Mouse (Mus musculus) megakaryocyte, adult 5-6 weeks (primary cell): Measurements from ENCODE around the gene Gamt. TPM values are rescaled to one million over a fixed set of nuclear protein-coding genes. Genes with fewer than 3 reads are reported as not detected.
"Not testable (repeated sequence)": the region's sequence is repeated elsewhere in the genome, so short reads cannot be mapped to it uniquely, and the experiment has no call there.

Experiments
- ATAC-seq: 2 replicates; pipeline ENCODE4 v1.8.0; 2016; ENCODE audit warnings: mild to moderate bottlenecking, inconsistent platforms; ENCODE audit not compliant: poor library complexity, severe bottlenecking
- total RNA-seq, 2 experiments: library from RNA; stranded (forward) in 1 of 2; stranded (reverse) in 1 of 2; fragments of 153-499, 151-499 nt in 1 of 2; fragments of 221-1000, 200-1000 nt in 1 of 2; gene quantifications; 2 replicates each; pipeline versions ENCODE4 v1.2.3 to v1.2.4; 2015 to 2017

Gene Gamt
- total RNA-seq, 2 experiments from 2014 or later, result 4.4 to 6.3 TPM

DNA sequence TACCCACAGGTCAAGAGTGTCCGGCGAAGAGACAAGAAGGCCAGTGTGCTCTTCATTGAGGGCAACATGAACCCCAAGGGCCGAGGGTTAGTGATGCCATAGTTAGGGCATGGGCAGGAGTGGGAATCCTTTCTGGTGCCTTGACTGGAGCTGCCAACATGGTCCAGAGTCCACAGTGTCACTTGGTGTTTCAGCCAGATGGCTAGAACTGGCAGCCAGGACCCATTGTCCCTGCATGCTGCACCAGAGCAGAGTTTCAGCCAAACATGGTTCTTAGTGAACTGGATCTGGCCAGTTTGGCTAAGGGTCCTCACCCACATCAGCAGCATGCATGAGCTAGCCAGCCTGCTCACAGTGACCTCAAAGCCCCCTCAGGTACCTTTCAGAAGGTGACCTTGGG, 22.5 kb downstream of the Gamt start:
- no peak for ATAC-seq

DNA sequence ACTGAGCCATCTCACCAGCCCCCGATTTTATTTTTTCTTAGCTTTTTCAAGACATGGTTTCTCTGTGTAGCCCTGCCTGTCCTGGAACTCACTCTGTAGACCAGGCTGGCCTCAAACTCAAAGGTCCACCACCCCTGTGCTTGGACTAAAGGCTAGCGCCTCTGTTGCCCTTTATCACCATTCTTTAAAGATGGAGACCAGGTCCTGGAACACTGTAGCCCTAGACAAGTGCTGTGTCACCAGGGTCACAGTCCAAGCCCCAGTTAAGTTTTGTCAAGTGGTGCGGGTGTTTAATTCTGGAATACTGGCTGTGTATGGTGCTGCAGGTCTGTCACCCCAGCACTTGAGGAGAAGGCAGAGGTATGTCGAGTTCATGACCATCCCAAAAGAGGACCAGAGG, 23.8 kb downstream of the Gamt start:
- ATAC-seq, result no peak

GRCm38 (mm10) chr10:80236145-80236825, 24.5 kb downstream of the Gamt start:
- no peak for ATAC-seq

DNA sequence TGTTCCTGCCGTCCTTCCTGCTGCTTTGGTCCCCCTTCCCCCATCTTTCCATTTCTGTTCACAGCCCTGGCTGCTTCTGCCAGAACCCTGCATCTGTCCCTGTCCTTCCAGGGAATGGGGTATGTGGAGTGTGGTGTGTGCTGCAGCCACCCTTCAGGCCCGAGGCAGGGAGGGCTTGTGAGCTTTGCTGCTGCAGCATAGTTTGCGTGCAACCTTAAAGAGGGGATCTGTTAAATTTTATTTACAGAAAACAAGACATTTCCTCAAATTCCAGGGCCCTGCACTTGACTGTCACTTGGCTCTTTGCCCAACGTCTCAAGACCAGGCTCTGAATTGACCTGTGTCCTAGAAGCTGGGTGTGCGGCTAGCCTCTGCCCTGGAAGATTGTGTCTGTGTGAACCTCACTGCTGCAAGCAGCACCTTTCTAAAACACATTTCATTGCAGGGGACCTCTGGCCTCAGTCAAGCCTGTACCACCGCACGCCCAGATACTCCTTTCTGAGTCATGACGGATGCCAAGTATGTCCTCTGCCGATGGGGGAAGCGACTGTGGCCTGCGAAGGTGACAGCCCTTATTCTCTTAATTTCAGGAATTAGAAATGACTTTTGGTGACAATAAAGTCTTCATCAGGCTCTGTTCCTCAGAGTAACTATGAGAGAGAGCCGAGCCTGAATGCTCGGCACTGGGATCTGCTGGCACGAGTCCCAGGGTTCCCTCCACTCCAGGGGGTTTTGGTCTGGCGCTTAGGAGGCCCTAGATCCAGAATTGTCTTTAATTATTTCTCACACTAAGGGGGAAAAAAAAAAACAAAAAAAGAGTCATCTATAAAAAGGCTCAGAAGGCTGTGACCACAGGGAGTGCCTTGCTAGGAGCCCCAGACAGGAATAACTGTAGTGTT, 32.7 kb downstream of the Gamt start:
- no peak for ATAC-seq

DNA sequence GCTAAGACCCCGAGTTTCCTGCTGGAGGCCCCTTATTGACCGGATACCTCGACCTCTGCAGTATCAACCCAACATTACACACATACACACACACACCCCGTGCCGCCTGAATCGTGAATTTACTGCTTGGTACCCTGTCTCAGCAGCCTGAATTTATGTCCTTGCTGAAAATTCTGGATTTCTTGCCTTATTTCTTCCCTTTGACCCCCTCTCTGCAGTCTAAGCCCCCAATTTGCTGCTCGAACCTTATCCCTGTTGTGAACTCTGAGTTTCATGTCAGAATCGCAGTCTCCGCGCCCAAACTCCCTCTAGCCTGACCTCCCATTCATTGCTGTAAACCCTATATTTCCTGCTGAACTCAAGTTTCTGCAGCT, 33.7 kb downstream of the Gamt start:
- no peak for ATAC-seq

DNA sequence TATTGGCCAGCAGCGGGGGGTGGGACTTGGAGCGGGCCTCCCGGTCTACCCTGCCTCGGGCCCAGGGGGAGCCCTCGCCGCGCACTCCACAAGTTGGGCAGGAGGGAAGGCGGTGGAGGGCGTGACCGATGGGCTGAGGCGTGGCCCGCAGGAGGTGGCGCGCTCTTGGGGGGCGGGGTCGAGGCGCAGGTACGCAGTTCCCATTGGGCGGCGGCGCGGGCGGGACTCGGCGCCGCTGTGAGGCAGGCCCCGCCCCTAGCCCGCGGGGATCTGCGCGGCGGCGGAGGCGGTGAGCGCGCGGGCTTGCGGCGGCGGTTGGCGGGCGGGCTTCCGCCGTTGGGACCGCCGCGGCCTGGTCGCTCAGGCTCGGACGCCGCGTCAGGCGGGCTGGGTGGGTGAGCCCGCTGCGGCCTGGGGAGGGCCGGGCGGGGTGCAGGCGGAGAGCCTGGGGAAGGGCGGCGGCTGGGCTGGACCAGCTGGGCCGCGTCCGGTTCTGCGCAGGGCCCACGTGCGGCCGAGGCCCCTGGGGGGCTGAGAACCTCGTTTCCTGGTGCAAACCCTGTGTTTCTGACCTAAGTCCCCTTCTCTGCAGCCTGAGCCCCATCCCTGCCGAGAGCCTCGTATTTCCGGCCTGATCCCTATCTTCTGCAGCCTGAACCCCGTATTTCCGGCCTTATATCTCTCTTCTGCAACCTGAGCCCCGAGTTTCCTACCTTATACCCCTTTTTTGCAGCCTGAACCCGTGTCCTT, 34.2 kb downstream of the Gamt start, which contains the start of gene Mum1:
TSS of gene Mum1 (plus strand) at position 19 of the 750 bp plus-strand sequence.
- ATAC-seq, result peak; percentile 98

- no peak for ATAC-seq
These were observed 34.8 kb downstream of the Gamt start for GRCm38 (mm10) chr10:80226071-80226415.

DNA sequence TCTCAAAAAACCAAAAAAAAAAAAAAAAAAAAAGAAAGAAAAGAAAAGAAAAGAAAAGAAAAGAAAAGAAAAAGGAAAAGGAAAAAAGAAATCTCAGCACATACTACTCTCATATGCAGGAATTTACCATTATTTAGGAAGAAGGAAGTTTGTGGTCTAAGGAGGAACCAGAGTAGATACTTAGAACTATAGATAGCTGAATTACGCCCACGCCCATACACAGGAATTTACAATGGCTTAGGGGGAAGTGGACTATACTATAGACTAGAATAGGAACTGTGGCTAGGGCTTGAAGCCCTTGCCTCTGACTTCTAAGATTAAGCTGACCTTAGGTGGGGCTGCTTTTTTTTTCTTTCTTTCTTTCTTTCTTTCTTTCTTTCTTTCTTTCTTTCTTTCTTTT, 37.7 kb downstream of the Gamt start:
- not testable (repeated sequence) for ATAC-seq

- ATAC-seq, result no peak
These were observed 40.1 kb downstream of the Gamt start for GRCm38 (mm10) chr10:80220676-80221075.

- peak; percentile 57; the same call in 1 of the 2 replicates for ATAC-seq
These were observed 45.6 kb downstream of the Gamt start for GRCm38 (mm10) chr10:80215048-80215772.

DNA sequence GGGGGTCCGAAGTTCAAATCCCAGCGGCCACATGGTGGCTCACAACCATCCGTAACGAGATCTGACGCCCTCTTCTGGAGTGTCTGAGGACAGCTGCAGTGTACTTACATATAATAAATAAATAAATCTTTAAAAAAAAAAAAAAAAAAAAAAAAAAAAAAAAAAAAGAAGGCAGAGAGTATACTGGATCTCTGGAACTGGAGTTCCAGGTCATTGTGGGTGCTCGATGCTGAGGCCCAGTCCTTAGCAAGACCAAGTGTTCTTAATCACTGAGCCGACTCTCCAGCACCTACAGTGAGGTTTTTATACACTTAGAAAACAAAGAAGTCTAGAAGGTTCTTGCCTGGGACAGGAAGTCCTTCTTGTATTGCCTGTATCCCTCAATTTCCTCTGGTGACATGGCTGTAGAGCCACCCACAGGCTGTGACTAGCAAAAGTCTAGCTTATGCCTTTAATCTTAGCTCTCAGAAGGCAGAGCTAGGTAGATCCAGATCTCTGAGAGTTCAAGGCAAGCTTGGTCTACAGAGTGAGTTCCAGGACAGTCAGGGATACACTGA, 49.2 kb downstream of the Gamt start:
- not testable (repeated sequence) for ATAC-seq

- ATAC-seq, result no peak
These were observed 51.9 kb downstream of the Gamt start for GRCm38 (mm10) chr10:80208841-80209371.

GRCm38 (mm10) chr10:80208248-80208647, 52.6 kb downstream of the Gamt start:
- no peak for ATAC-seq

Other genes with a start within 250 kb of the Gamt start
- 135 and 140 TPM in 2 replicates for gene Arhgap45, start 244.4 kb downstream of the Gamt start, total RNA-seq (2015)
- 235 and 237 TPM in 2 replicates for gene Arhgap45, start 244.4 kb downstream of the Gamt start, total RNA-seq (2017)
- 70.2 and 70.7 TPM in 2 replicates for gene Polr2e, start 221.2 kb downstream of the Gamt start, total RNA-seq (2015)
- gene Polr2e, start 221.2 kb downstream of the Gamt start, total RNA-seq (2017), result 58.4 and 69.2 TPM in 2 replicates
- 259 and 303 TPM in 2 replicates for gene Gpx4, start 213.8 kb downstream of the Gamt start, total RNA-seq (2015)
- 375 and 378 TPM in 2 replicates for gene Gpx4, start 213.8 kb downstream of the Gamt start, total RNA-seq (2017)
- gene Sbno2, start 155.4 kb downstream of the Gamt start, total RNA-seq (2015), result 32.4 and 33.0 TPM in 2 replicates
- 41.9 and 46.7 TPM in 2 replicates for gene Sbno2, start 155.4 kb downstream of the Gamt start, total RNA-seq (2017)
- 58.0 and 60.7 TPM in 2 replicates for gene Stk11, start 145.2 kb downstream of the Gamt start, total RNA-seq (2015)
- 142 and 146 TPM in 2 replicates for gene Stk11, start 145.2 kb downstream of the Gamt start, total RNA-seq (2017)
- 161 and 162 TPM in 2 replicates for gene Atp5d, start 122.4 kb downstream of the Gamt start, total RNA-seq (2015)
- 31.0 and 34.7 TPM in 2 replicates for gene Atp5d, start 122.4 kb downstream of the Gamt start, total RNA-seq (2017)
- gene Cbarp, start 120.2 kb downstream of the Gamt start, total RNA-seq (2015), result 1.6 and 2.2 TPM in 2 replicates
- gene Cbarp, start 120.2 kb downstream of the Gamt start, total RNA-seq (2017), result 1.4 TPM in 1 of 2 replicates, not detected in the other
- gene Midn, start 112.7 kb downstream of the Gamt start, total RNA-seq (2015), result 29.5 and 29.6 TPM in 2 replicates
- gene Midn, start 112.7 kb downstream of the Gamt start, total RNA-seq (2017), result 22.4 and 36.1 TPM in 2 replicates
- 11.7 and 13.8 TPM in 2 replicates for gene Cirbp, start 95.0 kb downstream of the Gamt start, total RNA-seq (2015)
- 29.3 and 32.1 TPM in 2 replicates for gene Cirbp, start 95.0 kb downstream of the Gamt start, total RNA-seq (2017)
- gene 1600002K03Rik, start 88.1 kb downstream of the Gamt start, total RNA-seq (2015), result 19.3 and 21.0 TPM in 2 replicates
- 18.8 and 20.9 TPM in 2 replicates for gene 1600002K03Rik, start 88.1 kb downstream of the Gamt start, total RNA-seq (2017)
- gene Efna2, start 81.5 kb downstream of the Gamt start, total RNA-seq (2015), result 0.49 TPM in 1 of 2 replicates, not detected in the other
- 0.12 TPM in 1 of 2 replicates, not detected in the other for gene Efna2, start 81.5 kb downstream of the Gamt start, total RNA-seq (2017)
- 34.0 and 46.2 TPM in 2 replicates for gene Mum1, start 34.6 kb downstream of the Gamt start, total RNA-seq (2015)
- 40.3 and 45.5 TPM in 2 replicates for gene Mum1, start 34.6 kb downstream of the Gamt start, total RNA-seq (2017)
- 113 and 114 TPM in 2 replicates for gene Ndufs7, start 11.9 kb downstream of the Gamt start, total RNA-seq (2015)
- gene Ndufs7, start 11.9 kb downstream of the Gamt start, total RNA-seq (2017), result 84.8 and 86.1 TPM in 2 replicates
- 39.0 and 41.4 TPM in 2 replicates for gene Dazap1, start 474 bp upstream of the Gamt start, total RNA-seq (2015)
- 187 and 200 TPM in 2 replicates for gene Dazap1, start 474 bp upstream of the Gamt start, total RNA-seq (2017)
- 1,580 and 1,599 TPM in 2 replicates for gene Rps15, start 31.4 kb upstream of the Gamt start, total RNA-seq (2015)
- 1,732 and 1,915 TPM in 2 replicates for gene Rps15, start 31.4 kb upstream of the Gamt start, total RNA-seq (2017)
- gene Apc2, start 35.0 kb upstream of the Gamt start, total RNA-seq (2015), result not detected in 2 replicates
- gene Apc2, start 35.0 kb upstream of the Gamt start, total RNA-seq (2017), result not detected in 2 replicates
- 25.6 and 27.4 TPM in 2 replicates for gene 2310011J03Rik, start 59.5 kb upstream of the Gamt start, total RNA-seq (2015)
- gene 2310011J03Rik, start 59.5 kb upstream of the Gamt start, total RNA-seq (2017), result 13.8 and 17.8 TPM in 2 replicates
- gene Pcsk4, start 68.5 kb upstream of the Gamt start, total RNA-seq (2015), result 0.32 and 0.83 TPM in 2 replicates
- gene Pcsk4, start 68.5 kb upstream of the Gamt start, total RNA-seq (2017), result not detected in 2 replicates
- gene Reep6, start 68.9 kb upstream of the Gamt start, total RNA-seq (2015), result 0.16 and 0.96 TPM in 2 replicates
- gene Reep6, start 68.9 kb upstream of the Gamt start, total RNA-seq (2017), result 0.37 TPM in 1 of 2 replicates, not detected in the other
- 0.07 TPM in 1 of 2 replicates, not detected in the other for gene Adamtsl5, start 87.4 kb upstream of the Gamt start, total RNA-seq (2015)
- not detected in 2 replicates for gene Adamtsl5, start 87.4 kb upstream of the Gamt start, total RNA-seq (2017)
- not detected in 2 replicates for gene Plk5, start 95.4 kb upstream of the Gamt start, total RNA-seq (2015)
- gene Plk5, start 95.4 kb upstream of the Gamt start, total RNA-seq (2017), result not detected in 2 replicates
- 2.4 and 2.6 TPM in 2 replicates for gene Mex3d, start 126.6 kb upstream of the Gamt start, total RNA-seq (2015)
- gene Mex3d, start 126.6 kb upstream of the Gamt start, total RNA-seq (2017), result 2.6 and 5.0 TPM in 2 replicates
- gene Mbd3, start 138.5 kb upstream of the Gamt start, total RNA-seq (2015), result 38.8 and 40.6 TPM in 2 replicates
- 39.8 and 40.0 TPM in 2 replicates for gene Mbd3, start 138.5 kb upstream of the Gamt start, total RNA-seq (2017)
- 107 and 108 TPM in 2 replicates for gene Uqcr11, start 145.8 kb upstream of the Gamt start, total RNA-seq (2015)
- gene Uqcr11, start 145.8 kb upstream of the Gamt start, total RNA-seq (2017), result 122 and 129 TPM in 2 replicates
- 17.2 and 20.3 TPM in 2 replicates for gene Tcf3, start 172.6 kb upstream of the Gamt start, total RNA-seq (2015)
- gene Tcf3, start 172.6 kb upstream of the Gamt start, total RNA-seq (2017), result 22.4 and 24.2 TPM in 2 replicates
- not detected in 2 replicates for gene Onecut3, start 233.8 kb upstream of the Gamt start, total RNA-seq (2015)
- gene Onecut3, start 233.8 kb upstream of the Gamt start, total RNA-seq (2017), result not detected in 2 replicates